Mouse (Mus musculus): ENCODE measurements around the gene Lrrc26.

DNA sequence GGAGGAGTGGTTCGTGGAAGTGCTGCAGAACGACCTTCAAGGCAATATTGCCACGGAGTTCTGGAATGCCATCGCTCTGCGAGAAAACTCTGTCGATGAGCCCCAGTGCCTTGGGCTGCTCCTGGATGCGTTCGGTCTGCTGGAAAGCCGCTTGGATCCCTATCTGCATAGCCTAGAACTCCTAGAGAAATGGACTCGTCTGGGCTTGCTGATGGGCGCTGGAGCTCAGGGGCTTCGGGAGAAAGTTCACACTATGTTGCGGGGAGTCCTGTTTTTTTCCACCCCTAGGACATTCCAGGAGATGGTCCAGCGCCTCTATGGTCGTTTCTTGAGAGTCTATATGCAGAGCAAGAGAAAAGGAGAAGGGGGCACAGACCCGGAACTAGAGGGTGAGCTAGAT is 16.7 kb upstream of the Lrrc26 start:
- TF ChIP-seq GATA1 (IDR thresholded peaks at IDR 0.05; ENCODE audit: borderline replicate concordance, low read length) (no peak), FLI1 (IDR thresholded peaks at IDR 0.05; ENCODE audit: low read length) (no peak)

All from megakaryocyte, embryonic 14.5 days (primary cell).